Mouse (Mus musculus) myocyte (in vitro differentiated cells): ENCODE data around the gene Jaml. TPM values are rescaled to one million over a fixed set of nuclear protein-coding genes. Genes with fewer than 3 reads are reported as not detected.

ENCODE experiments used
- H3K27me3 ChIP-seq: one replicate; pipeline ENCODE4 v1.6.1; 2011; ENCODE audit not compliant: control insufficient read depth, insufficient read depth, insufficient read length
- H3K36me3 ChIP-seq: one replicate; pipeline ENCODE4 v1.6.1; 2011; ENCODE audit not compliant: control insufficient read depth, insufficient read depth
- H3K4me2 ChIP-seq: one replicate; pipeline ENCODE4 v1.6.1; 2011; ENCODE audit warnings: low read depth, control low read depth
- H3K4me3 ChIP-seq: one replicate; pipeline ENCODE4 v1.5.1; 2011; ENCODE audit warnings: mild to moderate bottlenecking, control low read depth, moderate library complexity
- H3K79me2 ChIP-seq: one replicate; pipeline ENCODE4 v1.6.1; 2011; ENCODE audit not compliant: control insufficient read depth, insufficient read depth
- H3ac ChIP-seq: one replicate; pipeline ENCODE4 v1.6.1; 2011; ENCODE audit not compliant: control insufficient read depth, insufficient read length
- CEBPB ChIP-seq: IDR thresholded peaks from 2 replicates; pipeline ENCODE4 v1.6.1; 2011; ENCODE audit warnings: mild to moderate bottlenecking, moderate library complexity; ENCODE audit not compliant: poor library complexity, insufficient read depth, severe bottlenecking
- E2F4 ChIP-seq: IDR thresholded peaks from one replicate; pipeline ENCODE4 v1.6.1; 2011; ENCODE audit warnings: mild to moderate bottlenecking, control low read depth, moderate library complexity; ENCODE audit not compliant: insufficient read depth
- MAX ChIP-seq: IDR thresholded peaks from one replicate; pipeline ENCODE4 v1.6.1; 2011; ENCODE audit warnings: low read depth, mild to moderate bottlenecking, control low read depth
- MYOD1 ChIP-seq, 3 experiments: IDR thresholded peaks; one replicate each; pipeline ENCODE4 v1.6.1; 2011; ENCODE audit warnings: control low read depth in 2 of 3, low read depth in 2 of 3, mild to moderate bottlenecking in 2 of 3, moderate library complexity in 1 of 3; ENCODE audit not compliant: insufficient read length in 2 of 3, control insufficient read depth in 1 of 3
- MYOG ChIP-seq, 3 experiments: IDR thresholded peaks; one replicate each; pipeline ENCODE4 v1.6.1; 2011; ENCODE audit warnings: control low read depth in 2 of 3, low read depth in 2 of 3, mild to moderate bottlenecking in 2 of 3; ENCODE audit not compliant: insufficient read length in 2 of 3, control insufficient read depth in 1 of 3, insufficient read depth in 1 of 3
- POLR2A ChIP-seq: IDR thresholded peaks from one replicate; pipeline ENCODE4 v1.6.1; 2011; ENCODE audit warnings: low read depth, mild to moderate bottlenecking, control low read depth, moderate library complexity; ENCODE audit not compliant: insufficient read length
- POLR2AphosphoS2 ChIP-seq: IDR thresholded peaks from one replicate; pipeline ENCODE4 v1.6.1; 2011; ENCODE audit warnings: low read depth, control low read depth; ENCODE audit not compliant: insufficient read length
- REST ChIP-seq: IDR thresholded peaks from one replicate; pipeline ENCODE4 v1.6.1; 2011; ENCODE audit warnings: mild to moderate bottlenecking, control low read depth, moderate library complexity; ENCODE audit not compliant: insufficient read depth, insufficient read length
- SRF ChIP-seq: IDR thresholded peaks from one replicate; pipeline ENCODE4 v1.6.1; 2011; ENCODE audit warnings: low read depth; ENCODE audit not compliant: control insufficient read depth, insufficient read length
- TCF12 ChIP-seq: IDR thresholded peaks from one replicate; pipeline ENCODE4 v1.6.1; 2011; ENCODE audit warnings: mild to moderate bottlenecking, control low read depth; ENCODE audit not compliant: poor library complexity, insufficient read depth, severe bottlenecking
- TCF3 ChIP-seq: IDR thresholded peaks from one replicate; pipeline ENCODE4 v1.6.1; 2011; ENCODE audit warnings: low read depth, control low read depth; ENCODE audit not compliant: insufficient read length
- USF1 ChIP-seq: IDR thresholded peaks from one replicate; pipeline ENCODE4 v1.6.1; 2011; ENCODE audit warnings: low read depth, mild to moderate bottlenecking, control low read depth, moderate library complexity
- polyA plus RNA-seq: library from polyadenylated mRNA; unstranded; fragments of >200 nt; fragmentation: generic; extraction: Trizol; gene quantifications from one replicate; pipeline ENCODE4 v1.2.1, GENCODE M21; 2012; ENCODE audit warnings: missing spikeins

Gene Jaml
- polyA plus RNA-seq, 1 experiment = not detected

GRCm38 (mm10) chr9:45138191-45139032, 59.4 kb downstream of the Jaml start, which contains the start of gene Scn4b:
Scn4b (plus strand) TSS chr9:45138395.
- H3ac ChIP-seq = no peak within 1 kb of the TSS

GRCm38 (mm10) chr9:45139082-45139481, 60.1 kb downstream of the Jaml start:
- Histone ChIP-seq H3K4me2 (no peak overlapping the region), H3K4me3 (no peak overlapping the region), H3K79me2 (no peaks in the 10 kb centered on the region), H3K27me3 (peaks cover 95% of the 10 kb centered on the region), H3K36me3 (no peaks in the 10 kb centered on the region), H3ac (no peak overlapping the region)
- no peak for TF ChIP-seq MYOG (IDR thresholded peaks at IDR 0.05; ENCODE audit: control insufficient read depth in 1 of 3, insufficient read depth in 1 of 3, insufficient read length in 2 of 3, low read depth in 2 of 3)
- no peak for TF ChIP-seq TCF12
- no peak for TF ChIP-seq POLR2AphosphoS2
- no peak for TF ChIP-seq SRF
- no peak for TF ChIP-seq MAX
- TF ChIP-seq MYOD1 (IDR thresholded peaks at IDR 0.05; ENCODE audit: control insufficient read depth in 1 of 3, insufficient read length in 2 of 3, low read depth in 2 of 3) = no peak

More at GRCm38 (mm10) chr9:45138191-45139032, 59.4 kb downstream of the Jaml start, which contains the start of gene Scn4b:
- Histone ChIP-seq H3K4me3 (no peak within 1 kb of the TSS), H3K79me2 (no peaks in the 10 kb centered on the region), H3K27me3 (peaks cover 93% of the 10 kb centered on the region), H3K36me3 (no peaks in the 10 kb centered on the region), H3K4me2 (no peak within 1 kb of the TSS)
- TF ChIP-seq CEBPB (no peak), MYOD1 (IDR thresholded peaks at IDR 0.05; ENCODE audit: control insufficient read depth in 1 of 3, insufficient read length in 2 of 3, low read depth in 2 of 3) (no peak), MYOG (IDR thresholded peaks at IDR 0.05; ENCODE audit: control insufficient read depth in 1 of 3, insufficient read depth in 1 of 3, insufficient read length in 2 of 3, low read depth in 2 of 3) (no peak), REST (no peak)

GRCm38 (mm10) chr9:45140945-45141344, 62.0 kb downstream of the Jaml start:
- no peaks in the 10 kb centered on the region for H3K79me2 ChIP-seq
- no peaks in the 10 kb centered on the region for H3K36me3 ChIP-seq
- TF ChIP-seq SRF (no peak), MYOD1 (IDR thresholded peaks at IDR 0.05; ENCODE audit: control insufficient read depth in 1 of 3, insufficient read length in 2 of 3, low read depth in 2 of 3) (no peak), REST (no peak), POLR2A (no peak), E2F4 (no peak), USF1 (no peak), TCF3 (no peak), MYOG (IDR thresholded peaks at IDR 0.05; ENCODE audit: control insufficient read depth in 1 of 3, insufficient read depth in 1 of 3, insufficient read length in 2 of 3, low read depth in 2 of 3) (no peak), CEBPB (no peak), TCF12 (no peak), POLR2AphosphoS2 (no peak), MAX (no peak)
- no peak overlapping the region for H3K4me2 ChIP-seq
- peaks cover 92% of the 10 kb centered on the region for H3K27me3 ChIP-seq
- H3ac ChIP-seq = no peak overlapping the region
- H3K4me3 ChIP-seq = no peak overlapping the region

- H3K36me3 ChIP-seq = no peaks in the 10 kb centered on the region
- no peak overlapping the region for H3K4me2 ChIP-seq
- no peak for TF ChIP-seq TCF12
- TF ChIP-seq TCF3 = no peak
- TF ChIP-seq REST = no peak
- TF ChIP-seq MYOD1 (IDR thresholded peaks at IDR 0.05; ENCODE audit: control insufficient read depth in 1 of 3, insufficient read length in 2 of 3, low read depth in 2 of 3) = no peak
- TF ChIP-seq CEBPB = no peak
- TF ChIP-seq E2F4 = no peak
- TF ChIP-seq POLR2A = no peak
- no peak for TF ChIP-seq MAX
- TF ChIP-seq MYOG (IDR thresholded peaks at IDR 0.05; ENCODE audit: control insufficient read depth in 1 of 3, insufficient read depth in 1 of 3, insufficient read length in 2 of 3, low read depth in 2 of 3) = no peak
- TF ChIP-seq POLR2AphosphoS2 = no peak
- no peak for TF ChIP-seq SRF
- no peak for TF ChIP-seq USF1
- no peak overlapping the region for H3K4me3 ChIP-seq
- peaks cover 80% of the 10 kb centered on the region for H3K27me3 ChIP-seq
- no peak overlapping the region for H3ac ChIP-seq
- no peaks in the 10 kb centered on the region for H3K79me2 ChIP-seq
These were observed 63.7 kb downstream of the Jaml start for GRCm38 (mm10) chr9:45142686-45143085.

- no peaks in the 10 kb centered on the region for H3K79me2 ChIP-seq
- TF ChIP-seq SRF (no peak), POLR2AphosphoS2 (no peak), USF1 (no peak), MYOG (IDR thresholded peaks at IDR 0.05; ENCODE audit: control insufficient read depth in 1 of 3, insufficient read depth in 1 of 3, insufficient read length in 2 of 3, low read depth in 2 of 3) (no peak), MAX (no peak), POLR2A (no peak), CEBPB (no peak), E2F4 (no peak)
These were observed 66.7 kb downstream of the Jaml start for GRCm38 (mm10) chr9:45145533-45146266.

More at GRCm38 (mm10) chr9:45145533-45146266, 66.7 kb downstream of the Jaml start:
- Histone ChIP-seq H3K4me3 (no peak overlapping the region), H3K4me2 (no peak overlapping the region), H3K27me3 (peaks cover 79% of the 10 kb centered on the region), H3ac (no peak overlapping the region), H3K36me3 (no peaks in the 10 kb centered on the region)
